Mouse (Mus musculus) gastrocnemius, postnatal 4 days (tissue): Measurements from ENCODE around the gene Btnl2. TPM values are rescaled to one million over a fixed set of nuclear protein-coding genes. Genes with fewer than 3 reads are reported as not detected.
A peak's percentile ranks its signal among the peaks of the same experiment; 100 is the strongest.
"Not testable (repeated sequence)": the region's sequence is repeated elsewhere in the genome, so short reads cannot be mapped to it uniquely, and the experiment has no call there.

Source experiments
- DNase-seq, 2 experiments: peaks; one replicate each; pipeline ENCODE4 v3.0.0; 2021 to 2022; ENCODE audit warnings: low spot score in 2 of 2, mixed read lengths in 2 of 2
- long read RNA-seq, 2 experiments: library from polyadenylated mRNA; stranded (forward); transcript quantifications; one replicate each; pipeline ENCODE4 v2.0.0; 2021
- total RNA-seq, 2 experiments: library from RNA; stranded (reverse); gene quantifications; 2 replicates each; pipeline ENCODE4 v1.2.3; 2021

The Btnl2 gene
- total RNA-seq = under 1 TPM; 0.64 to 0.67 TPM
- long read RNA-seq, experiment 1, partial matches to known transcripts = 2 of 2 reads
- long read RNA-seq, experiment 1, other reads (novel, unspliced or antisense) = 0 of 2 reads
- long read RNA-seq, experiment 2, partial matches to known transcripts = 1 of 1 reads
- long read RNA-seq, experiment 2, other reads (novel, unspliced or antisense) = 0 of 1 reads

DNA sequence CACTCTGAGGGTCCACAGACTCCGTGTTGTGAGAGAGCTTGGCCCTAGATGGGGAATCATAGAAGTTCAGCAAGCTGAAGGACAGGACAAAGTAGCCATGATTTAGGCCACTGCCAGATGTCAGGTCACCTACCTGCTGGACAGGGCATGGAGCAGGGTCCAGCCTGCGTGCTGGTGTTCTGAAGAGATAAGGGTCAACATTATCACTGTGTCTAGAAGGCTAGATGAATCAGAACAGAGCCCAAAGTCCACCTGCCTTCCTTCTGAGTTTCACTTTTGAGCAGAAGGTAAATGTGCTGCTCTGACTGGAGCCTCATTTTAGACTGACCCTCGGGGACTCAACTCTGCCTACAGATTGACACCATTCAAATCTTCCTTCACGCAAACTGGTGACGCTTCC lies at the start of gene Btnl2:
Gene Btnl2 (plus strand): TSS at position 284 of the 400 bp plus-strand sequence.
- DNase-seq = no peak

DNA sequence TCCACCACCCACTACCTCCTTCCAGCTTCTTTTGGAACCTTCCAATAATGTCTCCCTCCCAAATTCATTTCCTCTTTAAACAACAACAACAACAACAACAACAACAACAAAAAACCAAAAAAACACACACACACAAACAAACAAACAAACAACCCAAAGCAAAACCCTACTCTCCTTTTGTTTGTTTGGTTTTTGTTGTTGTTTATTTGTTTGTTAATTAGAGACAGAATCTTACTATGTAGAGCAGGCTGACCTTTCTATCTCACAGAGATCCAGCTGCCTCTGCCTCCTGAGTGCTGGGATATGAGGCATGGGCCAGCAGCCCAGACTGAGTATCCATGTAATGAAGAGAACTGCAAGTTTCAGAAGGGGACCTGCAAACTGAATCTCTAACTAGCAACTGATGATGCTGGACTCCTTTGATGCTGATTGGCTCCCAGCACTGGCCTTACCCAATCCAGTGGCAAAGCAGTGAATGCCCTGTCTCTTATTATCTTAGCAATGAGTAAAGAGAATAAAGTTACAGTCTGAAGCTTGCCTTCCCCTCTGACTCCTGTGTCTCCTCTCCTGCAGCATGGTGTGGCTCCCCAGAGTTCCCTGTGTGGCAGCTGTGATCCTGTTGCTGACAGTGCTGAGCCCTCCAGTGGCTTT lies 49.1 kb upstream of the Btnl2 start, which contains the start of gene H2-Eb1:
Gene H2-Eb1 (plus strand): TSS at position 488 of the 651 bp plus-strand sequence.
- peak; percentile 52 to 64 for DNase-seq

DNA sequence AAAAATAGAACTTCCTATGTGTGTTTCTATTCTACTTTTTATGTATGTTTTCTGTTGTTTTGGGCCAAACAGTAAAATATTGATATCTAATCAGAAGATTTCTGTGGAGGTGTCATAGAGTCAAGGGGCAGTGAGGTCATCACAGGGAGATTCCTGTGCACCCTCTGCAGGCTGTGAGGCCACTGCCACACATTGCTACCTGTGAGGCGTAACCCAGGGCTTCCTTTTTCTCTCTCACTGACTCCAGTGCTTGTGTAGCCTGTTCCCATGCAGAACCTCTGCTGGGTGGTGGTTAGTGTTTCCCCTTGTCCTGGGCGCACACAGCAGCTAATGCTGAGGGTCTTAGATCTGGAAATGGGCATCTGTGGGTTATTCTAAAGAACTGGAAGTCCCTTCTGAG lies 48.2 kb upstream of the Btnl2 start:
- DNase-seq = no peak

DNA sequence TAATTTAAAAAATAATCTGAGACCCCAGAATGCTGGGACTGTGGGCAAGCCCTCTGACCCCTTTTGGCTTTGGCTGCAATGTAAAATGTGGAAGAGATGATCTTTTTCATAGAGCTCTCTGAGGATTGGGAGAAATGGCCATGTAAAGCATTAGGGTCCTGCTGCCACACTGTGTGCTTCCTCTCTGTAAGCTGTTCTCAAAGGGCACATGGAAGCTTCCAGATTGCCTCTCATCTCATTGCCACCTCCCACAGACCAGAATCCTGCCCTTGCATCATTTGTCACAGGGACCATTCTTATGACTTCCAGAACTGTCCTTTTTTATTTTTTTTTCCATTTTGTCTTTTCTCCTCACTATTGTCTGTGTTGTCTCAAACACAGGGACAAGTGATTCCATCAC lies 47.4 kb upstream of the Btnl2 start:
- no peak for DNase-seq

DNA sequence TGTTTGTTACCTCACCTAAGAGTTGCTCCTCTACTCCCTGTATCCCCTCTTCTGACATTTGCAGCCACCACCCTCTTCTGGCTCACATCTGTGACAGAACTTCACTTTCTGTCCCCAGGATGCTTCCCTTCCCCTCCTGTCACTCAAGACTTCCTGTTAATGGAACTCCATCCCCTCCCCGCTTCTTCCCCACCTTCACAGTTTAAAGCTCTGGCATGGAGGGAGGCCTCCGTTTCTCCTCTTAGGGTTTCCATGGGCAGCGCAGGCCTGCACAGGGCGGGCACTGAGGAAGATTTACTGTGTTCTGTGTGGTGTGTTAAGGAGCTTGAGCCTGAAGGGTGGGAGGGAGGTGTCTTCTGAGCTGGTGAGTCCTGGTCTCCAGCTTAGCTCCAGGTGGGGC lies 46.5 kb upstream of the Btnl2 start:
- DNase-seq = no peak

DNA sequence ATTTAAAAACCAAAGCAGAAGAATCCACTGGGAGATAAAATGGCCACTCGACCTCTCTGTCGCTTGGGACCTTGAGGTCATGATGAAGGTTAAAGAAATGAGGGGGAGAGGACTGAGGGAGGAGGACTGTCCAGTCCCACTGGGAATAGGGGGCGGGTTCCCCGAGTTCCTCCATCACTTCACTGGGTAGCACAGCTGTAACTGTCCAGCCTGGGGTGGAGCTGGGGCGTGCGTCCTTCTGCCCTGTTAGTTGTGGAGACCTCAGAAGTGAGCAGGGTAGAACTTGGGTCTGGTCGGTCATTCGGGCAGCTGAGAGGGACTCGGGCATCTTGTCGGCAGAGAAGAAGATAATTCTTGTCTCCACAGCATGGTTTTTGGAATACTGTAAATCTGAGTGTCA lies 45.4 kb upstream of the Btnl2 start:
- no peak for DNase-seq

DNA sequence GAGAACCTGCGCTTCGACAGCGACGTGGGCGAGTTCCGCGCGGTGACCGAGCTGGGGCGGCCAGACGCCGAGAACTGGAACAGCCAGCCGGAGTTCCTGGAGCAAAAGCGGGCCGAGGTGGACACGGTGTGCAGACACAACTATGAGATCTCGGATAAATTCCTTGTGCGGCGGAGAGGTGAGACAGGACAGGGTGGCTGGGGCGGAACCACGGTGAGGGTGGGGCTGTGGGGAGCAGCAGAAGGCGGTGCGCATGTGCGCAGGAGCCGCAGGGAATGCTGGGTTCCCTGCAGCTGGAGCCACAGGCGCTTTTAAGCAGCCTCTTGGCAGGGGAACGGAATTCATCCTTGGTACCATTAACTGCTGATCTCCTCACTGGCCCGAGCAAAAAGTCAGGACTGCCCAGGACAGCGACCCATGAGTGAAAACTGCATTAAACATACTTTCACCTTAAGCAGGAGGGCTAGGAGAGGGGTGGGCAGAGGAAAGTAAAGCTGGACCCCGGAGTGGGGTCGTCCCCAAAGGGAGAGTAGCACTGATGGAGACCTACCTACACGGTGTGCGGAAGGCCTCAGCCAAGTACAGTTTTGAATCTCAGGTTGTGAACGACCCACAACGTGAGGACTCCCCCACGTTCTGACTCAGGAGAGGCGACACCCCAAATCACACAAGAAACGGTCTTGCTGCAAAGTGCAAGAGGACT lies 44.8 kb upstream of the Btnl2 start:
- DNase-seq = peak in 1 of 2 experiments; percentile 65

DNA sequence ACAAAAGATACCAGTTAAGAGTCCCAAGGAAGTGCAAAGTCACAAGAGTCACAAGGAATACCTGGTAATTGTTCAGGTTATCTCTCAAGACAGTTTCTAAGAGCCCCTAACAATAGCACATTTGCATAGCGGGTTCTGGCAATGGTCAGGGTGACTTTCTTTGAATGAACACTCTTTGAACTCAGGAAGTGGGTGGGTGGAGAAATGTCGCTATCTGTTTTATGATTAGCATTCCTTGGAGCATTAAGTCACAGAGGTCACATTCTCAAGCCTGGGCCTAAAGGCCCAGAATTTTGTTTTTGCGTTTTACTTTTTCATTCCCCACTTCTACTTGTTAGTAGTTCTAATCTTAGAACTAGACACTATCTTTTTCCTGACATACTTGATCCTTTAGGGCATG lies 44.1 kb upstream of the Btnl2 start:
- not testable (repeated sequence) for DNase-seq

DNA sequence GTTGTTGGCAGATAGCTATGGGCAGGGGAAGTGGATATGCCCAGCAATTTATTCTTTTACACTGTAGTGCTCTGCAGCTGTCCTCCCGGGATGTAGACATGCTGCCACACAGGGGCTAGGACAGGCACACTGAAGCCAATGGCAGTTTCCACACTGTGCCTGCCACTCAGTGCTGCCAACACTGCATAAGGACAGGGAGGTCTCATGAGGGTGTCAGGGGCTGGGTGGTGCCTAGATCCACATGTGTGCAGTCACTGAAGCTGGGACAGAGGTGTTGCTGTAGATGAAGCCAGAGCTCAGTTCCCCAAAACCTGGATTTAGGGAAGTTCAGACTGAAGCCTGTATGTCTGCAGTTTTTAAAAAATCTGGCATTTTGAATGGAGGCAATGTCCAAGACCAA lies 42.4 kb upstream of the Btnl2 start:
- no peak for DNase-seq

DNA sequence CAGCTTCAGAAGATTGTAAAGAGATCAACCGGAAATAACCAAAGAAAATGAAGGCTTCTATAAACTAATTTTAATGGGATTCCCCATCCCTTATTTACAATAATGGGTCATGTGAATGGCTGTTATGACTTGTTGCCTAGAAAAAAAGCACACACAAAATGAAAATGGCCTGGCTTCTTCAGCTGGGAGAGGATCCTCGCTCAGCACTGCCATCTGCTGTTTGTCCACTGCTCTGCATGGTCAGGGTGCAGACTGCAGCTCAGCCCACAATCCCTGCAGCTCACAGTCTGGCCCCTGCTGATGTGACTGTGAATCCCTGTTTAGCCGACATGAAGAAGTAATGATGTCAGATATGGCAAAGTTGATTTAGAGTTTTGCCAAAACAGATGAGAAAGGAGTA lies 41.2 kb upstream of the Btnl2 start:
- peak; percentile 70 to 78 for DNase-seq

DNA sequence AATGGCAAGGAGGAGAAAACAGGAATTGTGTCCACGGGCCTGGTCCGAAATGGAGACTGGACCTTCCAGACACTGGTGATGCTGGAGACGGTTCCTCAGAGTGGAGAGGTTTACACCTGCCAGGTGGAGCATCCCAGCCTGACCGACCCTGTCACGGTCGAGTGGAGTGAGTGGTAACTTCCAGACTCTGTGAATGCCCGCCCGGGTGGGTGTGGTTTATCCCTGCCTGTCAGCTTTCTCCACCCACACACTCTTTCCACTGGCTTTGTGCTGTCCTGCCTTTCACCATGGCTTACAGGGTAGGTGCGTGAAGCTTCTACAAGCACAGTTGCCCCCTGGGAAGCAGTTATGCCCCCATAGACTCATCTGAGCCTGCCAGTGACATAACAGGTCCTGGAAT lies 40.3 kb upstream of the Btnl2 start:
- DNase-seq = no peak

DNA sequence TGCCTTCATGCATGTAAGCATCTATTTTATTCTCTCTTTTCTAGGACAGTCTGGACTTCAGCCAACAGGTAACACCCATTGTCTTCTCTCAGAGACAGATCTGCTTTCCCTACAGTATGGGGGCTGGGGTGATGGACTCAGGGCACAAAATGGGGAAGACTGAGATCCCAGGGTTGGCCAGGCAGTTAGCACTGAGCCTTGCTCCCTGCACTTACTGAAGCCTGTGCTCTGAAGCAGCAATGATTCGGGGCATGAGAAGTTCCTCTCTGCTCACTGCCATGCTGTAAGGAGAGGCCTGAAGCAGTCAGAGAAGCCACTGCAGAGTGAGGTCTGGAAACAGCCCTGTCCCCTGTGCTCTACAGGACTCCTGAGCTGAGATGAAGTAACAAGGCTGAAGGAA lies 39.1 kb upstream of the Btnl2 start:
- DNase-seq = no peak

DNA sequence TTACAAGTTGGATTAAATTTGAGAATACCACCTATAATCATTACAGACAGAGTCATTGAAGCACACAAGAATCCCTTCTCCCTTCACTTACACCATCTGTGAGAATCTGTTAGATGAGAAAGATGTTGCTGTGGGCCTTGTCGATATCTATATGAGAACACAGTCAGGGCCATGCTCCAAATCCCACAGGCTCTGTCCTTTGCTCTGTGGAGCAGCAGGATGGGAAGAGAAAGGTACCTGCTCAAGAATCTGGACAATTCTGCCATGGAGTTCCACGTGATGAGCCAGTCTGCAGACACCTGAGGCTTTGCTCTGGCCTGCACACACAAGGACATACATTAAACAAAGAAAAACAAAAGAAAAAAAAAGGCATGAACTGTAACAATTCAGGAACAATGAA lies 37.9 kb upstream of the Btnl2 start:
- DNase-seq = no peak

DNA sequence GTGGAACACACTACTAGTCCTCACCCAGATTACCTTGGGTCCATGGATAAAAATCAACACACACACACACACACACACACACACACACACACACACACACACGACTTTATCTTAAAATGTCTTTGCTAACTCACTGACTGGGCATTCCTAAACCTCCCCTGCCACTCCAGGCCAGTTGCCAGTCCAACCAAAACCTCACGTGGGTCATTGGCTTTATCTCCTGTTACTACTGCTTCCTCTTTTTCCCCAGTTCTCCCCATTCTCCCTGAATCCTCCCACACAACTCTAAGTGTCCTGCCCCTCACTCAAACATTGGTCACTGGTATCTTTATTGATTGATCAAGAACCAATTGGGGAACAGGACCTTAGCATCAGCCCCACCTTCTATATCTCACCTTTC lies 37.3 kb upstream of the Btnl2 start:
- no peak for DNase-seq

DNA sequence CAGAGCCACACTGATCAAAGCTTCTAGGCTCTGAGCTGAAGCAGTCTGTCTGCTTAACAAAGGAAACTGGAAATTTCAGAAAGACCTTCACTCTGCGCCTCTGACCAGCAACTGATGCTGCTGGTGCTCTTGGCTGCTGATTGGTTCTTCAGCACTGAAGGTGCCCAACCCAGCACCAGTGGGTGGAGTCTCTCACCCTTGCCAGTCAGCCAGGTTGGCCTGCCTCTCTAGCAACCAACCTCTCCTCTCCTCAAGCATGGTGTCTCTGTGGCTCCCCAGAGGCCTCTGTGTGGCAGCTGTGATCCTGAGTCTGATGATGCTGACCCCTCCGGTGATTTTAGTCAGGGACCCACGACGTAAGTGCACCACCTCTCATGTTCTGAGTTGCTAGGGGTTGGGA lies 29.2 kb upstream of the Btnl2 start, which contains the start of gene H2-Eb2:
Gene H2-Eb2 (plus strand): TSS at position 230 of the 400 bp plus-strand sequence.
- DNase-seq = no peak

DNA sequence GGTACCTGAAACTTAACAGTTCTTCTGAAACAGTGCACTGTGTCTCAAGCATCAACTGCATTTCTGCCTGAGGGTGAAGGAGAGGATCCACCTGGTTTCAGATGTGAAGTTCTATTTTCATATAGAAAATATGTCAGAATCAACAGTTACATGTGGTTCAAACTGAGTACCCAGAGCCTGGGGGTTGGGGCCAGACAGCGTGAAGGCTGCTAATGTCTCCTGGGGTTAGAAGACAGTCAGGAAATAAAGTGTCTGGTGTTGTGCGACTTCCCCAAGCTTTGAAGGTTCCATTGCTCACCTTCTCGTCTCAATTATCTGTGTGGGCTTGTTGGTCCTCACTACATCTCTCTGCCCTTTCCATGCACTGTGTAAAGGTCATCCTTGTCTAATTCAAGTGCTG lies 28.2 kb upstream of the Btnl2 start:
- DNase-seq = no peak

DNA sequence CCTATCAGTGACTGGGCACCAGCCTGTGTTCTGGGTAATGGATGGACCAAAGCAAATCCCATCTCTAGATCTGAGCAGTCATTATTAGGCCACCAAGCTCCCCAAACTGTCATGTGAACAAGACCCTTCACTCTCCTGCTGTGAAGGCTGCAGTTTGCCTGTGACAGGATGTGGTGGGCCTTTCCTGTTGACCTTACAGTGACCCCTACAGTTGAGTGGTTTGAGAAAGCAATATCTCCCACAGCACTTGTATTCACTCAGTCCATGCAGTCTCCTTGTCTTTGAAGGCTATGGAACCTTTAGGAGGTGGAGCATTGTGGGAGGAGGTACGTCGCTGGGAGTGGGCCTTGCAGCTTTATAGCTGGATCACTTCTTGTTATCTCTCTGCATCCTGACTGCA lies 24.8 kb upstream of the Btnl2 start:
- DNase-seq = no peak

DNA sequence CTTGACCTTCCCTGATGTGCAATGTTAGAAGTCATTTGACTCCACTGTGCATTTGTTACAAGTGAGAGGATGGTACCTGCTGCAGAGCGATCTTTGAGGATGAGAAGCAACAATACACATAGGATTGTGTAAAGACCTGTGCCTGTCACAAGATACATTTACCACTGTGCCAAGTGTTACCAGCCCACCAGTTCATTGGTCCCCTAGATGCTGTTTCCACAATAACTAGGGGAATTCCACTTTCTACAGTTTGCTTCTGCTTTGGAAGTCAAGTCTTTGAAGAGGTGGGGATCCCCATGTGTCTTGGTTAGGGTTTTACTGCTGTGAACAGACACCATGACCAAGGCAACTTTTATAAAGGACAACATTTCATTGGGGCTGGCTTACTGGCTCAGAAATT lies 23.4 kb upstream of the Btnl2 start:
- DNase-seq = no peak

DNA sequence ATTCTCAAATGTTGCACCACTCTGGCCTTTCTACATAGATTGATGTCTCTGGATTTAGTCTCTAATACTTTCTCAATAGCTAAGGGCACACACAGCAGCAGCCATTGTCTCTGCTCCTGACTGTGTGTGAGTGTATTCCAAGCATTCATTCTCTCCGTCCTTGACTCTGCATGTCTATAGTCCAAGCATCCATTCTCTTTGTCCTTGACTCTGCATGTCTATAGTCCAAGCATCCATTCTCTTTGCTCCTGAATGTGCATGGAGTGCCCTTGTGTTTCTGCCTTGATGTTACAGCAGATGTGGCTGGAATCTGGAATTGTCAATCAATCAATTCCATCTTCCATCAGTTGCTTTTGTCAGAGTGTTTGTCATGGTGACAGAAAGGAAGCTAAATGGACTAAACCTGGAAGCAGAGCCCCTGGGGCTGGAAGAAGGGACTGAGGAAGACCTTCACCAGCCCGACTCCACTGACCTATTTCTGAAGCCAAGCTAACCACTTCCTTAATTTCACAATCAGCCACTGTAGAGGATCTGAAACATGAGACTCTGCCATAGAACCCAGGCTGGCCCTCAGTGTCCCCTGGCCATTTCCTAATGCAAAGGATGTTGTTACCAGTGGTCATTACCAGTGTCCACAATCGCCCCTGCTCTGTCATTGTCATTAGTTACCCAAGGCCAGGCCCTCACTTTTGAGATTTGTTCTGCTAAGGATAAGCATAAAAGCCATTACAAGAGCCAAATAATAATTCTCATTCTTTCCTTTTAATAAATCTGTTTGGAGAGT lies 13.8 kb upstream of the Btnl2 start:
- DNase-seq = no peak

DNA sequence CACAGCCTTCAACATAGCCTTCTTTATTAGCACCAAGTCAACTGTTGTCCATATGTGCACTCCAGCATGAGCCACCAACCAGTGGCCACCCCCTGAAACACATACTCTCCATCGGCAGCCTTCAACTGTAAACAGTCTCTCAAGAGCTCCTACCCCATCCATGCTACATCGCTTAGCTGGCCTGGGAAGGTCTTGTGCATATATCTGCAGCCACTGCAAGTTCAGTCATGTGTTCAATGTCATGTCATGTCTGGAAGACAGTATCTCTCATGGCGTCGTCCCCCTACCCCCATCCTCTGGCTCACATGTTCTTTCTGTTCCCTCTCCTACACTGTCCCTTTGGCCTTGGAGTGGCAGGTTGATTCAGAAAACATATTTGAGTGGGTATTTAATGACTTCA lies 9.7 kb upstream of the Btnl2 start:
- DNase-seq = no peak

DNA sequence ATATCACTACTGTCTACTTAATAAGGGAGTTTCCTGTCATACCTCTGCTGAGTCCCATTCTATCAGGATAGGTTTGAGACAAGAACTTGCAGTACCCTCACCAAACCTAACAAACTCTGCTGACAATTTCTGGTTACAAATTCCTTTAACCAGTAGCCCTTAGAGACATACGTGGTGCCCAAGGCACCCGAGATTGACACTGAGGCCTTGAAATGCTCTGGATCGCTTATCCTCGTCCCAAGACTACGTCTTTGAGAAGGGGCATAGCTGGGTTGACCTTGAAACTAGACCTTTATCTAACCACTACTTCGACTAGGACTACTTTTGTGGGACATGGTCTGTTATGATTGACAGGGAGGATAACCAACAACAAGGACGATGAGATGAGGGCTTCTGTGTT lies 9.1 kb upstream of the Btnl2 start:
- DNase-seq = no peak

DNA sequence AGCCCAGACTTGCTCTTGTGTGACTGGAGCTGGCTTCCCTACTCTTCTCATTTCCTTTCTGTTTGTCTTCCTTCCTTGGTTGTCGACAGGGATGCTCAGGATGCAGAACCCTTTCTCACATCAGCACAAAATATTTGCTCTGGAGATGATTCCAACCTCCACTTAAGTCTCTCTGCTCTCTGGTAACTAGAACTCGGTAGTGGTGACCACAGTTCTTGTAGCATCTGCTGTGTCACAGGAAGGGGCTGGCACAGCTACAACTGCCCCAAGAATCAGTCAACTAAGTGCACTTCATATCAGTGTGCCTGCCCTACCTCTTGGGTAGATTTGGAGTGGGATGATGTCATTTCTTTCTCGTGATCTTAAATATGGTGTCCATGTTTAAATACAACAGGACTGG lies 8.6 kb upstream of the Btnl2 start:
- DNase-seq = no peak
